Mouse (Mus musculus): ENCODE results near the gene Aldh2.
A peak's percentile ranks its signal among the peaks of the same experiment; 100 is the strongest.
"Not testable (repeated sequence)": the region's sequence is repeated elsewhere in the genome, so short reads cannot be mapped to it uniquely, and the experiment has no call there.

The Aldh2 gene

GRCm38 (mm10) chr5:121593451-121594401, at the start of gene Aldh2:
Aldh2 (minus strand) TSS chr5:121593824.
- peak; percentile 79 to 85 for DNase-seq

- no peak for DNase-seq
Observed at GRCm38 (mm10) chr5:121639601-121640000, 46.0 kb upstream of the Aldh2 start.

- DNase-seq, result no peak
Observed at GRCm38 (mm10) chr5:121637296-121637695, 43.7 kb upstream of the Aldh2 start.

GRCm38 (mm10) chr5:121634668-121635067, 41.0 kb upstream of the Aldh2 start:
- DNase-seq, result no peak

- no peak for DNase-seq
Observed at GRCm38 (mm10) chr5:121632804-121633203, 39.2 kb upstream of the Aldh2 start.

- DNase-seq, result peak; percentile 45 to 53
Observed at GRCm38 (mm10) chr5:121631106-121631647, 37.6 kb upstream of the Aldh2 start.

- DNase-seq, result peak; percentile 87 to 91
Observed at GRCm38 (mm10) chr5:121627871-121628270, 34.2 kb upstream of the Aldh2 start.

- no peak for DNase-seq
Observed at GRCm38 (mm10) chr5:121623241-121623640, 29.6 kb upstream of the Aldh2 start.

- DNase-seq, result no peak
Observed at GRCm38 (mm10) chr5:121621102-121621501, 27.5 kb upstream of the Aldh2 start.

GRCm38 (mm10) chr5:121618592-121619513, 25.2 kb upstream of the Aldh2 start, which contains the start of gene Acad12:
Acad12 (minus strand) TSS chr5:121618938.
- DNase-seq, result peak; percentile 91 to 94

GRCm38 (mm10) chr5:121614921-121615320, 21.3 kb upstream of the Aldh2 start:
- not testable (repeated sequence) for DNase-seq

GRCm38 (mm10) chr5:121612036-121612435, 18.4 kb upstream of the Aldh2 start:
- no peak for DNase-seq

- DNase-seq, result not testable (repeated sequence)
Observed at GRCm38 (mm10) chr5:121609556-121610135, 16.0 kb upstream of the Aldh2 start.

GRCm38 (mm10) chr5:121606151-121606550, 12.5 kb upstream of the Aldh2 start:
- peak; percentile 85 to 89 for DNase-seq

- not testable (repeated sequence) for DNase-seq
Observed at GRCm38 (mm10) chr5:121603815-121604214, 10.2 kb upstream of the Aldh2 start.

GRCm38 (mm10) chr5:121601547-121602299, 8.1 kb upstream of the Aldh2 start:
- peak; percentile 93 to 94 for DNase-seq

GRCm38 (mm10) chr5:121598871-121599610, 5.4 kb upstream of the Aldh2 start:
- DNase-seq, result no peak

- no peak for DNase-seq
Observed at GRCm38 (mm10) chr5:121597991-121598537, 4.4 kb upstream of the Aldh2 start.

GRCm38 (mm10) chr5:121597332-121597731, 3.7 kb upstream of the Aldh2 start:
- DNase-seq, result no peak

GRCm38 (mm10) chr5:121596226-121596625, 2.6 kb upstream of the Aldh2 start:
- no peak for DNase-seq

GRCm38 (mm10) chr5:121595758-121596157, 2.1 kb upstream of the Aldh2 start:
- DNase-seq, result no peak

Data from cerebellum, postnatal 10 days (tissue).